Mouse (Mus musculus): Measurements from ENCODE around the gene Mrps26. TPM values are rescaled to one million over a fixed set of nuclear protein-coding genes. Genes with fewer than 3 reads are reported as not detected.

Gene Mrps26
- total and polyA plus RNA-seq, 3 experiments = 68.7 to 101 (median 71.4) TPM

- dilution Hi-C loops (cut with MboI; ENCODE audit: extremely low pct_ligation_motif_present, extremely low pct_unique_long_range_greater_than_20kb, low sequenced_read_pairs) (no loop called here), in situ Hi-C loops (cut with MboI; ENCODE audit: low pct_ligation_motif_present, low pct_unique_long_range_greater_than_20kb, low sequenced_read_pairs) (no loop called here)
- no peak within 1 kb of the TSS for H3K27ac ChIP-seq (ENCODE audit: insufficient read depth, low read depth)
- H3K27me3 ChIP-seq (replicated peaks) = peaks cover 25% of the 10 kb centered on the region
- no peaks in the 10 kb centered on the region for H3K79me2 ChIP-seq (replicated peaks; ENCODE audit: control insufficient read depth, extremely low read depth, insufficient read depth, poor library complexity, severe bottlenecking)
- no peaks in the 10 kb centered on the region for H3K9me3 ChIP-seq (replicated peaks; ENCODE audit: low read length)
- H3K4me3 ChIP-seq (replicated peaks in 1 of 3; ENCODE audit: low read depth in 2 of 3, low read length in 2 of 3, poor library complexity in 1 of 3) = no peak within 1 kb of the TSS
- TF ChIP-seq ZMIZ1 (IDR thresholded peaks at IDR 0.05; ENCODE audit: low read depth, low read length) (no peak), ZNF384 (IDR thresholded peaks at IDR 0.05; ENCODE audit: low read depth, low read length) (no peak), JUND (conservative IDR thresholded peaks at IDR 0.05; ENCODE audit: low read depth, low read length) (no peak), CHD2 (IDR thresholded peaks at IDR 0.05; ENCODE audit: low read length) (no peak), TBP (conservative IDR thresholded peaks at IDR 0.05; ENCODE audit: low read depth, low read length) (no peak), HCFC1 (IDR thresholded peaks at IDR 0.05; ENCODE audit: low read depth, low read length) (no peak), RAD21 (IDR thresholded peaks at IDR 0.05; ENCODE audit: low read depth, low read length) (no peak), TCF12 (IDR thresholded peaks at IDR 0.05; ENCODE audit: low read depth, low read length) (no peak), E2F4 (IDR thresholded peaks at IDR 0.05; ENCODE audit: insufficient replicate concordance, low read depth, low read length) (no peak), USF2 (conservative IDR thresholded peaks at IDR 0.05; ENCODE audit: low read depth, low read length) (no peak), USF1 (IDR thresholded peaks at IDR 0.05; ENCODE audit: low read depth, low read length) (no peak), ZC3H11A (IDR thresholded peaks at IDR 0.05; ENCODE audit: low read depth, low read length) (no peak), UBTF (IDR thresholded peaks at IDR 0.05; ENCODE audit: low read depth, low read length) (no peak), CHD1 (IDR thresholded peaks at IDR 0.05; ENCODE audit: low read depth, low read length) (no peak), BHLHE40 (IDR thresholded peaks at IDR 0.05; ENCODE audit: low read depth, low read length) (no peak), NELFE (IDR thresholded peaks at IDR 0.05; ENCODE audit: low read depth, low read length) (no peak)
- H3K4me2 ChIP-seq (ENCODE audit: insufficient read depth, low read depth, poor library complexity, severe bottlenecking) = no peak within 1 kb of the TSS
- no peak within 1 kb of the TSS for H3K9ac ChIP-seq (ENCODE audit: insufficient read depth, low read depth)
- H3K36me3 ChIP-seq (replicated peaks in 1 of 2; ENCODE audit: control insufficient read depth in 1 of 2, insufficient read depth in 1 of 2, low read length in 1 of 2) = no peaks in the 10 kb centered on the region
- H3K4me1 ChIP-seq (ENCODE audit: control insufficient read depth in 1 of 2, insufficient read depth in 2 of 2) = peaks cover 3 to 4% of the 10 kb centered on the region in 2 experiments
- DNase-seq (ENCODE audit: extremely low read depth) = no peak
Measured at GRCm38 (mm10) chr2:130582552-130582951, 19.0 kb downstream of the Mrps26 start, which contains the start of gene Avp. Avp (minus strand) TSS chr2:130582554.

DNA sequence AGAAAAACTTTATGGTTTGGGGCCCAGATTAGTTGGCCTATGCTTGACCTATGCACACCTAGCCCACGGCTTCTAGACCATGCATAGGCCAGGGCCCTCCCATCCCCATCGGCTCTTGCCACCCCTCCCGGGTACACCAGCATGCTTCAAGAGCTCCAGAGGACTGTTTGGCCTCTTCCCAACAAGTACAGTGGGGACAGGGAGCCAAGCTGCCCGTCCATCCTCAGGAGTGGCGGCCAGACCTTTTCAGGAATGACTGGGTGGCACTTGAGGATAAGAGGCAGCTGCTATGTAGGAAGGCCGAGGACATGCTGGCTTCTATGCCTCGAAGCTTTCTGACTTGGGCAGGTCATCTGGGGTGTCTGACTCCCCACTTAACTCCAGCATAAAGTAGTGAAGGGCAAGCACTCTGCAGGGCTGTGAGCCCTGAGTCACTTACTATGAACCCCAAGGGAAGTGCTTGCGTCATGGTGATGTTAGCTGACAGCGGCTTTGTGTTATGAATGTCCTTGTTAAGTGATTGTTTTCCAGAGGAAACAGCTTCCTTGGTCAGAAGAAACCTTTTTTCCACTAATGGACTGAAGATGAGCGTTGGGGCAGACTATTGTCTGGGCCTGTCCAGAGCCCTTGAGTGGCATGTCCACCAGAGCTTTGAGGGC lies 20.5 kb downstream of the Mrps26 start:
- TF ChIP-seq ZMIZ1 (IDR thresholded peaks at IDR 0.05; ENCODE audit: low read depth, low read length) (no peak), BHLHE40 (IDR thresholded peaks at IDR 0.05; ENCODE audit: low read depth, low read length) (no peak), EP300 (IDR thresholded peaks at IDR 0.05; ENCODE audit: low read length) (no peak), HCFC1 (IDR thresholded peaks at IDR 0.05; ENCODE audit: low read depth, low read length) (no peak), JUN (IDR thresholded peaks at IDR 0.05; ENCODE audit: insufficient read depth, low read depth, low read length) (no peak), UBTF (IDR thresholded peaks at IDR 0.05; ENCODE audit: low read depth, low read length) (no peak), TBP (conservative IDR thresholded peaks at IDR 0.05; ENCODE audit: low read depth, low read length) (no peak), CTCF (conservative IDR thresholded peaks at IDR 0.05 in 1 of 2, IDR thresholded peaks at IDR 0.05 in 1 of 2; ENCODE audit: low read depth in 2 of 2, low read length in 2 of 2) (no peak), JUND (conservative IDR thresholded peaks at IDR 0.05; ENCODE audit: low read depth, low read length) (no peak), POLR2A (IDR thresholded peaks at IDR 0.05; ENCODE audit: low read depth, low read length) (no peak), KAT2A (IDR thresholded peaks at IDR 0.05; ENCODE audit: insufficient replicate concordance, low read length) (no peak), ELF1 (IDR thresholded peaks at IDR 0.05; ENCODE audit: low read depth, low read length) (no peak), CHD1 (IDR thresholded peaks at IDR 0.05; ENCODE audit: low read depth, low read length) (no peak), MEF2A (IDR thresholded peaks at IDR 0.05; ENCODE audit: borderline replicate concordance, low read depth, low read length) (no peak), IRF4 (IDR thresholded peaks at IDR 0.05; ENCODE audit: low read depth, low read length) (no peak), GABPA (IDR thresholded peaks at IDR 0.05; ENCODE audit: insufficient replicate concordance, low read depth, low read length) (no peak)
- Histone ChIP-seq H3K4me1 (ENCODE audit: control insufficient read depth in 1 of 2, insufficient read depth in 2 of 2) (0 out of 4 replicates have a peak, but pooled peaks cover 0 to 3% of the 10 kb centered on the region in 2 experiments), H3K4me3 (replicated peaks in 1 of 3; ENCODE audit: low read depth in 2 of 3, low read length in 2 of 3, poor library complexity in 1 of 3) (no peak overlapping the region), H3K9me3 (replicated peaks; ENCODE audit: low read length) (no peaks in the 10 kb centered on the region), H3K27me3 (replicated peaks) (peaks cover 20% of the 10 kb centered on the region), H3K79me2 (replicated peaks; ENCODE audit: control insufficient read depth, extremely low read depth, insufficient read depth, poor library complexity, severe bottlenecking) (no peaks in the 10 kb centered on the region), H3K9ac (ENCODE audit: insufficient read depth, low read depth) (no peak overlapping the region), H3K36me3 (replicated peaks in 1 of 2; ENCODE audit: control insufficient read depth in 1 of 2, insufficient read depth in 1 of 2, low read length in 1 of 2) (peaks cover 0 to under 1% of the 10 kb centered on the region in 2 experiments), H3K27ac (ENCODE audit: insufficient read depth, low read depth) (no peak overlapping the region), H3K4me2 (ENCODE audit: insufficient read depth, low read depth, poor library complexity, severe bottlenecking) (no peak overlapping the region)
- in situ Hi-C loops (cut with MboI; ENCODE audit: low pct_ligation_motif_present, low pct_unique_long_range_greater_than_20kb, low sequenced_read_pairs) (no loop called here), dilution Hi-C loops (cut with MboI; ENCODE audit: extremely low pct_ligation_motif_present, extremely low pct_unique_long_range_greater_than_20kb, low sequenced_read_pairs) (no loop called here)
- no peak for DNase-seq (ENCODE audit: extremely low read depth)

Data from CH12.LX (cell line).